Mouse (Mus musculus) forebrain, postnatal 0 days (tissue): ENCODE results near the gene Glb1l2. TPM values are rescaled to one million over a fixed set of nuclear protein-coding genes. Genes with fewer than 3 reads are reported as not detected.

Experiments used
- ATAC-seq: fragments of 200-750 bp; cut with Nextera tagmentation; 2 replicates; pipeline ENCODE4 v1.8.0; 2017; ENCODE audit warnings: mild to moderate bottlenecking, moderate library complexity
- DNase-seq: peaks from one replicate; pipeline ENCODE4 v3.0.0-alpha.2; 2015
- H3K27ac ChIP-seq: fragments of 300-500 bp; sonication (generic); 2 replicates; pipeline ENCODE4 v1.5.1; 2014; ENCODE audit warnings: low read depth, mild to moderate bottlenecking, antibody characterized with exemption, low read length, moderate library complexity, mixed read lengths
- H3K27me3 ChIP-seq: fragments of 300-500 bp; sonication (generic); 2 replicates; pipeline ENCODE4 v1.6.1; 2014; ENCODE audit warnings: mild to moderate bottlenecking, low read length, mixed read lengths; ENCODE audit not compliant: insufficient read depth
- H3K36me3 ChIP-seq: fragments of 300-500 bp; sonication (generic); 2 replicates; pipeline ENCODE4 v1.6.1; 2014; ENCODE audit warnings: mild to moderate bottlenecking, moderate library complexity; ENCODE audit not compliant: insufficient read depth
- H3K4me1 ChIP-seq: fragments of 300-500 bp; sonication (generic); 2 replicates; pipeline ENCODE4 v1.6.1; 2014; ENCODE audit warnings: antibody characterized with exemption; ENCODE audit not compliant: insufficient read depth
- H3K4me2 ChIP-seq: fragments of 300-500 bp; sonication (generic); 2 replicates; pipeline ENCODE4 v1.6.1; 2014; ENCODE audit warnings: low read depth, mild to moderate bottlenecking, moderate library complexity
- H3K4me3 ChIP-seq: fragments of 300-500 bp; sonication (generic); 2 replicates; pipeline ENCODE4 v1.5.1; 2014; ENCODE audit warnings: low read depth, low read length, mixed read lengths
- H3K9ac ChIP-seq: fragments of 300-500 bp; sonication (generic); 2 replicates; pipeline ENCODE4 v1.6.1; 2014; ENCODE audit warnings: mild to moderate bottlenecking
- H3K9me3 ChIP-seq: fragments of 300-500 bp; sonication (generic); 2 replicates; pipeline ENCODE4 v1.6.1; 2016; ENCODE audit warnings: low read length
- CTCF ChIP-seq: sonication (generic); IDR thresholded peaks from 2 replicates; pipeline ENCODE4 v1.5.1; 2016; ENCODE audit warnings: antibody characterized with exemption, control low read depth, low read depth
- WGBS: fragments of 180-500 bp; shearing (Covaris S2); extraction: QIAGEN DNeasy Blood & Tissue Kit; methylation state at CpG from one replicate; pipeline ENCODE4 v1.1.7; 2014; 5-methylcytosine and 5-hydroxymethylcytosine counted together
- polyA plus RNA-seq: library from polyadenylated mRNA; unstranded; fragments of >200 nt; fragmentation: Nextera tagmentation; extraction: Ambion mirVana; gene quantifications from 2 replicates; pipeline ENCODE4 v1.2.1, GENCODE M21; 2015
- total RNA-seq: library from RNA; depleted of rRNA; stranded (reverse); fragments of >200 nt; gene quantifications from 2 replicates; pipeline ENCODE4 v1.2.3, GENCODE M21; 2014

The Glb1l2 gene
- total and polyA plus RNA-seq, 2 experiments from 2014 or later = 1.9 to 2.9 TPM

- 92% methylated on average over 3 of the region's 3 CpGs for WGBS
These were observed 8.1 kb downstream of the Glb1l2 start for GRCm38 (mm10) chr9:26798205-26798604.

GRCm38 (mm10) chr9:26792829-26793228 is 13.4 kb downstream of the Glb1l2 start:
- no peak for ATAC-seq
- Histone ChIP-seq H3K27ac (no peak overlapping the region), H3K27me3 (no peaks in the 10 kb centered on the region), H3K4me2 (no peak overlapping the region), H3K4me3 (no peak overlapping the region), H3K9ac (no peak overlapping the region), H3K4me1 (no peaks in the 10 kb centered on the region), H3K36me3 (no peaks in the 10 kb centered on the region), H3K9me3 (no peaks in the 10 kb centered on the region)
- WGBS = 60% methylated on average over 3 of the region's 3 CpGs
- TF ChIP-seq CTCF = no peak
- DNase-seq = no peak

More at GRCm38 (mm10) chr9:26798205-26798604, 8.1 kb downstream of the Glb1l2 start:
- H3K27me3 ChIP-seq = no peaks in the 10 kb centered on the region
- no peak for DNase-seq
- no peaks in the 10 kb centered on the region for H3K4me1 ChIP-seq
- ATAC-seq = no peak
- H3K9me3 ChIP-seq = no peaks in the 10 kb centered on the region
- H3K4me3 ChIP-seq = no peak overlapping the region
- no peak overlapping the region for H3K9ac ChIP-seq
- no peaks in the 10 kb centered on the region for H3K36me3 ChIP-seq
- no peak for TF ChIP-seq CTCF
- H3K27ac ChIP-seq = no peak overlapping the region
- no peak overlapping the region for H3K4me2 ChIP-seq

- no peak for TF ChIP-seq CTCF
- peak; percentile 61; the same call in 1 of the 2 replicates for ATAC-seq
- Histone ChIP-seq H3K9ac (no peak overlapping the region), H3K27ac (no peak overlapping the region), H3K9me3 (no peaks in the 10 kb centered on the region), H3K4me2 (no peak overlapping the region), H3K36me3 (no peaks in the 10 kb centered on the region), H3K27me3 (no peaks in the 10 kb centered on the region), H3K4me3 (no peak overlapping the region), H3K4me1 (no peaks in the 10 kb centered on the region)
- 49% methylated on average over 7 of the region's 7 CpGs for WGBS
- no peak for DNase-seq
These were observed 22.8 kb downstream of the Glb1l2 start for GRCm38 (mm10) chr9:26783414-26783975.

GRCm38 (mm10) chr9:26778421-26778820 is 27.8 kb downstream of the Glb1l2 start:
- TF ChIP-seq CTCF = no peak
- H3K9me3 ChIP-seq = no peaks in the 10 kb centered on the region
- H3K4me1 ChIP-seq = no peaks in the 10 kb centered on the region
- DNase-seq (no peak), ATAC-seq (no peak)
- 87% methylated on average over 7 of the region's 7 CpGs for WGBS
- H3K27ac ChIP-seq = no peak overlapping the region
- H3K36me3 ChIP-seq = no peaks in the 10 kb centered on the region
- H3K27me3 ChIP-seq = no peaks in the 10 kb centered on the region
- no peak overlapping the region for H3K4me2 ChIP-seq
- no peak overlapping the region for H3K4me3 ChIP-seq
- no peak overlapping the region for H3K9ac ChIP-seq

- 69% methylated on average over 6 of the region's 6 CpGs for WGBS
- no peak overlapping the region; the same call in 1 of the 2 replicates for H3K27ac ChIP-seq
- no peaks in the 10 kb centered on the region for H3K27me3 ChIP-seq
- peak; percentile 89 for TF ChIP-seq CTCF
- peak; percentile 89 for DNase-seq
- no peak overlapping the region for H3K9ac ChIP-seq
- no peak overlapping the region for H3K4me2 ChIP-seq
- H3K4me3 ChIP-seq = no peak overlapping the region
- no peaks in the 10 kb centered on the region for H3K36me3 ChIP-seq
- ATAC-seq = peak; percentile 70; the same call in 1 of the 2 replicates
- no peaks in the 10 kb centered on the region for H3K9me3 ChIP-seq
- H3K4me1 ChIP-seq = no peaks in the 10 kb centered on the region
These were observed 30.0 kb downstream of the Glb1l2 start for GRCm38 (mm10) chr9:26776122-26776902.

- Histone ChIP-seq H3K36me3 (no peaks in the 10 kb centered on the region), H3K4me3 (no peak overlapping the region), H3K27me3 (no peaks in the 10 kb centered on the region), H3K27ac (no peak overlapping the region; the same call in 1 of the 2 replicates), H3K4me2 (no peak overlapping the region), H3K9me3 (no peaks in the 10 kb centered on the region), H3K9ac (no peak overlapping the region), H3K4me1 (no peaks in the 10 kb centered on the region)
- no peak for TF ChIP-seq CTCF
- DNase-seq = no peak
- 80% methylated on average over 2 of the region's 2 CpGs for WGBS
- ATAC-seq = no peak; the same call in 1 of the 2 replicates
These were observed 30.6 kb downstream of the Glb1l2 start for GRCm38 (mm10) chr9:26775700-26776099.

GRCm38 (mm10) chr9:26768181-26768580 is 38.1 kb downstream of the Glb1l2 start:
- H3K4me1 ChIP-seq = no peaks in the 10 kb centered on the region
- no peak for DNase-seq
- no peak overlapping the region for H3K4me3 ChIP-seq
- no peak overlapping the region for H3K4me2 ChIP-seq
- no peak for ATAC-seq
- TF ChIP-seq CTCF = no peak
- WGBS = 91% methylated on average over 3 of the region's 3 CpGs
- H3K9ac ChIP-seq = no peak overlapping the region
- no peaks in the 10 kb centered on the region for H3K27me3 ChIP-seq
- H3K36me3 ChIP-seq = 0 out of 2 replicates have a peak, but pooled peaks cover 3% of the 10 kb centered on the region
- H3K27ac ChIP-seq = no peak overlapping the region
- H3K9me3 ChIP-seq = no peaks in the 10 kb centered on the region
